Mouse (Mus musculus) frontal cortex, adult 2 months (tissue): ENCODE results near the gene Mast4. TPM values are rescaled to one million over a fixed set of nuclear protein-coding genes. Genes with fewer than 3 reads are reported as not detected.

Source experiments
- DNase-seq, 2 experiments: peaks; one replicate each; pipeline ENCODE4 v3.0.0; 2022; ENCODE audit warnings: low spot score in 1 of 2; ENCODE audit errors: extremely low spot score in 1 of 2
- polyA plus RNA-seq: library from polyadenylated mRNA; depleted of rRNA; stranded (reverse); fragments of >200 nt; gene quantifications from 2 replicates; pipeline ENCODE4 v1.2.3, GENCODE M21; 2012

The Mast4 gene
- polyA plus RNA-seq, 1 experiment: 18.2 TPM

- no peak for DNase-seq
Observed at GRCm38 (mm10) chr13:102773169-102773568, 561.1 kb downstream of the Mast4 start.

GRCm38 (mm10) chr13:102770194-102770593, 564.1 kb downstream of the Mast4 start:
- no peak for DNase-seq

- no peak for DNase-seq
Observed at GRCm38 (mm10) chr13:102768512-102768911, 565.8 kb downstream of the Mast4 start.

- DNase-seq: no peak
Observed at GRCm38 (mm10) chr13:102767110-102767509, 567.2 kb downstream of the Mast4 start.

- DNase-seq: no peak
Observed at GRCm38 (mm10) chr13:102765216-102765615, 569.1 kb downstream of the Mast4 start.

GRCm38 (mm10) chr13:102764218-102764617, 570.1 kb downstream of the Mast4 start:
- DNase-seq: no peak

GRCm38 (mm10) chr13:102762203-102762602, 572.1 kb downstream of the Mast4 start:
- DNase-seq: no peak

GRCm38 (mm10) chr13:102761410-102761809, 572.9 kb downstream of the Mast4 start:
- no peak for DNase-seq

GRCm38 (mm10) chr13:102758021-102758420, 576.3 kb downstream of the Mast4 start:
- DNase-seq: no peak

GRCm38 (mm10) chr13:102756071-102756470, 578.2 kb downstream of the Mast4 start:
- no peak for DNase-seq

- DNase-seq: no peak
Observed at GRCm38 (mm10) chr13:102755124-102755523, 579.2 kb downstream of the Mast4 start.

- no peak for DNase-seq
Observed at GRCm38 (mm10) chr13:102753714-102754556, 580.4 kb downstream of the Mast4 start.

GRCm38 (mm10) chr13:102749891-102750290, 584.4 kb downstream of the Mast4 start:
- no peak for DNase-seq

GRCm38 (mm10) chr13:102749194-102749593, 585.1 kb downstream of the Mast4 start:
- DNase-seq: peak; percentile 22 to 25

- peak; percentile 32 to 61 for DNase-seq
Observed at GRCm38 (mm10) chr13:102746803-102747561, 587.3 kb downstream of the Mast4 start.

GRCm38 (mm10) chr13:102745626-102746342, 588.5 kb downstream of the Mast4 start:
- peak; percentile 74 to 83 for DNase-seq

- DNase-seq: no peak
Observed at GRCm38 (mm10) chr13:102745270-102745600, 589.1 kb downstream of the Mast4 start.

- DNase-seq: peak; percentile 40 to 74
Observed at GRCm38 (mm10) chr13:102744481-102745269, 589.6 kb downstream of the Mast4 start.

- no peak for DNase-seq
Observed at GRCm38 (mm10) chr13:102739720-102740535, 594.4 kb downstream of the Mast4 start.
